Mouse (Mus musculus): ENCODE results near the gene Defb6.
A peak's percentile ranks its signal among the peaks of the same experiment; 100 is the strongest.

Gene Defb6

DNA sequence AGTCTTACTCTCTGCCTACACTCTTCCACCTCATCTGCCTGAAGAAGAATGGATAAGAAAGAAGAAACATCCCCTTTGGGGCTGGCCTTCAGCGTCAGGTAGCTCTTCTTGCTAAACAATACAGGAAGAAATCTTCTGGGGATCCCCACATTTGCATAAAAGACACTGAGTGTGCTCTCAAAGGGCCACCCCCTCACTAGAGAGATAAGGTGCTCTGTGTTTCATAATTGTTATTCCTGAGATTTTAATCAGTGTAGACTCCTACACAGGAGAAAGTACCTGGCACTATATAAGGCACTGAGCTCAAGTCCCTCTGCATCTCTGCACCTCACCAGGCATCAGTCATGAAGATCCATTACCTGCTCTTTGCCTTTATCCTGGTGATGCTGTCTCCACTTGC lies at the start of gene Defb6:
Defb6 (plus strand) TSS at position 318 of the 400 bp plus-strand sequence.
- peak in 1 of 2 experiments; percentile 14 for DNase-seq (ENCODE audit: low spot score in 2 of 2)

DNA sequence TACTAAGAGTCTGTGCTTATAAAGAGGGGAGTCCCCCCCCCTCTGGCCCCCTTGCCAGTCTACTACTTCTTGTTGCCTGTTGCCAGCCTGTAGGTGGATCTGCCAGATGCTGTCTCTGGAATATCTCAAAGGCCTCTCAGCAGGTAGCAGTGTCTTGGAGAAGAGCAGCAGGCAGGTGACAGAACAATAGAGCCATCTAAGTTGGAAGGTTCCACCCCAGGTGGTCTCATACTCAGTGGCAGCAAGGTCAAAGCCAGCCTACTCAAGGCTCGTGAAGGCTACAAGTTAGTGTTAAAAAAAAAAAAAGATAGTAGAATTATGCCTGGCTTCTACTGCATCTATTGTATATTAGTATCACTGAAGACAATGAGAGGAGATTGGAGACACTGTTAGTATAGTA lies 12.8 kb downstream of the Defb6 start:
- DNase-seq (ENCODE audit: low spot score in 2 of 2): no peak

DNA sequence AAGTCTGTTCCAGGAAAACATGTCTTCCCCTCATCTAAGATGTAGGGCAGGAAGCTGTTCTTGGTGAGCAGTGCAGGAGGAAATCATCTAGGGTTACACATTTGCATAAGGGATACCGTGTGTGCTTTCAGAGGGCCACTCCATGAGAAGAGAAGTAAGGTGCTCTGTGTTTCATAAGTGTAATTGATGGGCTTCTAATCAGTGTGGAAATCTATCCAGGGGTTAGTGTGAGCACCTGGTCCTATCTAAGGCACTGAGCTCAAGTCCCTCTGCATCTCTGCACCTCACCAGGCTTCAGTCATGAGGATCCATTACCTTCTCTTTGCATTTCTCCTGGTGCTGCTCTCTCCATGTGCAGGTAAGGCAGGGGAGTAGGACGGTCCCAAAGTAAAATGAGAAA lies 14.3 kb downstream of the Defb6 start, which contains the start of gene Defb46:
Defb46 (plus strand) TSS at position 301 of the 400 bp plus-strand sequence.
- no peak for DNase-seq (ENCODE audit: low spot score in 2 of 2)

DNA sequence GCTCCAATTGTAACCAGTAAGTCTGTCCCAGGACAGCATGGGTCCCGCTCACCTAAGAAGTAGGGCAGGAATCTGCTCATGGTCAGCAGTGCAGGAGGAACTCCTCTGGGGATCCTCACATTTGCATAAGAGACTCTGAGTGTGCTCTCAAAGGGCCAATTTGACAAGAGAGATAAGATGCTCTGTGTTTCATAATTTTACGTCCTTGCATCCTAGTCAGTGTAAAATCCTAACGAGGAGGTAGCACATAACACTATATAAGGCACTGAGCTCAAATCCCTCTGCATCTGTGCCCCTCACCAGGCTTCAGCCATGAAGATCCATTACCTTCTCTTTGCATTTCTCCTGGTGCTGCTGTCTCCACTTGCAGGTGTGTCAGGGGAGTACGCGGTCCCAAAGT lies 22.0 kb downstream of the Defb6 start, which contains the start of gene Defb5:
Defb5 (plus strand) TSS at position 301 of the 400 bp plus-strand sequence.
- no peak for DNase-seq (ENCODE audit: low spot score in 2 of 2)

DNA sequence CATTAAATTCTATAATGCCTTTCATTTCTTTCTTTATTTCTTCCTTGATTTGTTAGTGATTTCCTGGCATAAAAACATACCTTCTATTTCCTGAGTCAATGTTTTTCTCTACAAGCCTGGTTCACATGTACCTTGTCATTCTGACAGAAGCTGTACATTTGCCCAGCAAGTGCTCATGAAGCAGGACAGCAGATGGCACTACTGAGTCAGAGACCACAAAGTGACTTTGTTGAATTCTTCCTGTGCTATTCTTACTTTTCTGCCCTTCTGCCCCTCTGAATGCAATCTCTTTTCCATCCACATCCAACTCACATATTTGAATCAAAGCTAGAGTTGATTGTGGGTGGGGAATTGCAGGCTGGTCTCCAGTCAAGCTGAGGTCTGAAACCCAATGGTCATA lies 32.9 kb downstream of the Defb6 start:
- no peak for DNase-seq (ENCODE audit: low spot score in 2 of 2)

DNA sequence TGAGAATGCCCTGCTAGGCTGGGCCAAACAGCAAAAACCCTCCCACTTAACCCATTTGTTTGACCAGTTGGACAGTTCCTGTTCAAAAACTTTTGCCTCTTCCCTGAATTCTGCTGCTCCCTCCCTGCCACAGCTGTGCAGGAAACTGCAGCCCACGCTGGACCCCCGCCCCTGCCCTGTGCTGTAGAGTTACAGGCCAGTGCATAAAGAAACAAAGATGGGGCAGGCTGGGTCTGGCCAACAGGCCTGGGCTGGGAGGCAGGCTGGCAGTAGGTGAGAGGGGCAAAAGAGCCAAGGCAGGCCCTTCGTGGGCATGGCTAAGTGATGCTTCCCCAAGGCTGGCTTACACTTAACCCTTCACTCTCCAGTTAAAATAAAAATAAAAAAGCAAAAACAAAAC lies 34.4 kb downstream of the Defb6 start:
- no peak for DNase-seq (ENCODE audit: low spot score in 2 of 2)

Data from left cerebral cortex, adult 9 months (tissue).